Mouse (Mus musculus) olfactory bulb, adult 2 months (tissue): ENCODE results near the gene Gm4871. TPM values are rescaled to one million over a fixed set of nuclear protein-coding genes. Genes with fewer than 3 reads are reported as not detected.
"Not testable (repeated sequence)": the region's sequence is repeated elsewhere in the genome, so short reads cannot be mapped to it uniquely, and the experiment has no call there.

Experiments
- H3K27ac ChIP-seq: fragments of 200-500 bp; 2 replicates; pipeline ENCODE4 v1.5.1; 2012; ENCODE audit warnings: low read depth, low read length; ENCODE audit not compliant: insufficient read depth
- H3K4me1 ChIP-seq: fragments of 200-500 bp; 2 replicates; pipeline ENCODE4 v1.6.1; 2012; ENCODE audit warnings: low read length; ENCODE audit not compliant: control insufficient read depth, insufficient read depth
- H3K4me3 ChIP-seq: fragments of 200-500 bp; 2 replicates; pipeline ENCODE4 v1.5.1; 2012; ENCODE audit warnings: mild to moderate bottlenecking, low read depth, low read length, moderate library complexity; ENCODE audit not compliant: insufficient read depth
- CTCF ChIP-seq: fragments of 200-500 bp; IDR thresholded peaks from 2 replicates; pipeline ENCODE4 v1.5.1; 2012; ENCODE audit warnings: low read depth, mild to moderate bottlenecking, low read length, moderate library complexity; ENCODE audit not compliant: insufficient read depth
- POLR2A ChIP-seq: fragments of 200-500 bp; IDR thresholded peaks from 2 replicates; pipeline ENCODE4 v1.6.1; 2012; ENCODE audit warnings: mild to moderate bottlenecking, low read depth, low read length, moderate library complexity; ENCODE audit not compliant: insufficient read depth
- WGBS: fragments of 180-500 bp; shearing (Covaris S2); methylation state at CpG from one replicate; pipeline ENCODE4 v1.1.7; 2018; 5-methylcytosine and 5-hydroxymethylcytosine counted together
- polyA plus RNA-seq: library from polyadenylated mRNA; stranded (reverse); fragments of >200 nt; gene quantifications from 2 replicates; pipeline ENCODE4 v1.2.4, GENCODE M21; 2012; ENCODE audit warnings: low replicate concordance; ENCODE audit not compliant: missing spikeins, insufficient read depth, insufficient read length

The Gm4871 gene
- polyA plus RNA-seq, 1 experiment: not detected

DNA sequence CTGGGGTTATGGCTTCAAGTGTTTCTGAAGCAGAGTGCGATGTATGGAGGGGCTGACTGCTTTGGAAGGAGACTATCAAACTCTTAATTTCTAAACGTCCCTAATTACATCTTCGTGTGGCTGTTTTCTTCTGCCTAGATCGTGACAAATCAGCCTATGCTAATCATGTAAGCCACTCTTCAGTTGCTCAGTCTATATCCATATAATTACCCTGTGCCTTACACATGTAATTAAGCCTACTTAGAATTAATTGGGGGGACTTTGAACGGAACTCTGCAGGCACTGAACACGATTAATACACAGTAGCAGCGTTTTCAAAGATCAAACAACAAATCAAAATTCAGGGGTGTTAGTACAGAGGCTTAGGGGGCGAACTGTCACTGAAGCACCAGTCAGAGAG is 25.4 kb upstream of the Gm4871 start:
- H3K27ac ChIP-seq: no peak overlapping the region
- 25% methylated on average over 8 of the region's 8 CpGs for WGBS
- TF ChIP-seq CTCF: no peak
- TF ChIP-seq POLR2A: no peak
- H3K4me3 ChIP-seq: no peak overlapping the region
- H3K4me1 ChIP-seq: peaks cover 7% of the 10 kb centered on the region

DNA sequence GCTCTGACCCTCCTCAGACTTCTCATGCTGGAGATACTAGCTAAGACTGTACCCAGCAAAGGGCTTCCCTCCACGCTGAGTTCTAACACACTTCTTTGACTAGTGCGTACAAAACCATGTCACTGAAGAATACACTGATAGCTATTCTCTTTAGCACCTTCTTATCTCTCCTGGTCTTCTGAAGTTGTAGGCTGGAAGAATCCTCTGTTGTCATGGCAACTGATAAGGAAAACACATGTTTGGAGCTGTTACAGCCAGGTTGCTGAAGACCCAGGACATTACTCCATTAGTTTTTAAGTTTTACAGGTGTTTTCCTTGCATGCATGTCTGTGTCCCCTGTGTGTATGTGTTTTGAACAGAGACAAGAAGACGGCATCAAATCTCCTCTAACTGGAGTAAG is 21.6 kb upstream of the Gm4871 start:
- not testable (repeated sequence) for H3K4me1 ChIP-seq, H3K27ac ChIP-seq, H3K4me3 ChIP-seq
- 82% methylated on average over 3 of the region's 3 CpGs for WGBS

DNA sequence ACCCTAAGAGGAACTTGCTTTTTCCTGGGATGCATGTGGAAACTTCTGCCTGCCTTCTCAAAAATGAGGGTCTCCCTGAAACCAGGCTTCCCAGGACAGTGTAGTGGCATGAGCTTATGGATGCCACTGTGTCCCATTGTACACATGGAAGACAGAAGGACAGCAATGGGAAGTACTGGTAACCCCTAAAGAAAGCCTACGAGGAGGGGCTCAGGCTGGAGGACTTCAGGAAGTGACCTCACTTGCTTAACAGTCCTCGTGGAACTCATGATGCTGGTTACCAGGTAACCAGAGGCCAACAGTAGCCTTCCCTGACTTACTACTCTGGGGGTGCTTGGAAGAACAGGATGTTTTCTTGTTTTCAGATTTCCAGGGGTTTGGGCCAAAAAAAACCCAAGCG is 10.1 kb upstream of the Gm4871 start, which contains the start of gene 1700018F24Rik:
Gene 1700018F24Rik (plus strand): TSS at position 301 of the 400 bp plus-strand sequence.
- H3K4me1 ChIP-seq, H3K27ac ChIP-seq, H3K4me3 ChIP-seq: not testable (repeated sequence)
- 83% methylated on average over 3 of the region's 3 CpGs for WGBS

DNA sequence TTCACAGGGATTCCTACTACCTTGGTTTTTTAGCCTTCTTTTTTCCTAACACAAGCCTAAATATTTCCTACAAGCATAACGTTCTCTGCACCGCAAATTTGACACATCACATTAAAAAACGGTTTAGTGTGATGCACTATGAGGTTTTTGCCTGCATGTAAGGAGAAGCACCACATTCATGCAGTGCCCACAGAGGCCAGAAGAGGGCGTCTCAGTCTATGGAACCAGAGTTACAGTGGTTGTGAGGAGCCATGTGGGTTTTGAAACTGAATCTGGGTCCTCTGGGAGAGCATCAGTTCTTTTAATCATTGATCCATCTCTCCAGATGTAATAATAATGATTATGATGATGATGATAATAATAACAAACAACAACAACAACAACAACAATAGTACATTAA is 9.1 kb upstream of the Gm4871 start:
- no peaks in the 10 kb centered on the region for H3K4me1 ChIP-seq
- no peak overlapping the region for H3K27ac ChIP-seq
- H3K4me3 ChIP-seq: no peak overlapping the region
- 49% methylated on average over 4 of the region's 4 CpGs for WGBS
- TF ChIP-seq POLR2A: no peak
- no peak for TF ChIP-seq CTCF

DNA sequence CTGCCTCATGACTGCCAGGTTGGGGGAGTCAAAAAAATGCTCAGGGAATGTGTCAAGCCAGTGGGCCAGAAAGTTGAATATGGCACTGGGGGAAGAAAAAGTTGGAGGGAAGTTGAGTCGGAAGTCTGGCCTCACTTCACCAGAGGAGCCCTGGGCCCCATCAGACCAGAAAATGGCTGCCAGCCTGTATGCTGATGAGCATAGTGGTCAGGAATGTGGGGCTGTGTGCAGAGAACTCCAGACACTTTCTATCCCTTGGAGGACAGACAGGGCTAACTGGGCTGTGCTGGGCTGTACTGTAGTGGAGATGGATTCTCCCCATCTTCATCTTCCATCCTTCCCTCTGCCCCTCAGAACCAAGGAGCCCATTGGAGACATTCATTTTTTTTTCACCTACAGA is 2.1 kb downstream of the Gm4871 start:
- not testable (repeated sequence) for H3K4me1 ChIP-seq, H3K27ac ChIP-seq, H3K4me3 ChIP-seq
- 94% methylated on average over 1 of the region's 1 CpGs for WGBS

DNA sequence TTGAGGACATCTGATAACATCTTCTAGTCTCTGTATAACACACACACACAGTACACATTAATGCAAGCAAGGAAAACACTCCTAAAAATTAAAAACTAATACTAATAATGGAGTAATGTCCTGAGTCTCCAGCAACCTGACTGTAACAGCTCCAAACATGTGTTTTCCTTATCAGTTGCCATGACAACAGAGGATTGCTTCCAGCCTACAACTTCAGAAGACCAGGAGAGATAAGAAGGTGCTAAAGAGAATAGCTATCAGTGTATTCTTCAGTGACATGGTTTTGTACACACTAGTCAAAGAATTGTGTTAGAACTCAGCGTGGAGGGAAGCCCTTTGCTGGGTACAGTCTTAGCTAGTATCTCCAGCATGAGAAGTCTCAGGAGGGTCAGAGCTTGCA is 11.8 kb downstream of the Gm4871 start:
- not testable (repeated sequence) for H3K4me3 ChIP-seq, H3K4me1 ChIP-seq, H3K27ac ChIP-seq
- 53% methylated on average over 1 of the region's 1 CpGs for WGBS

DNA sequence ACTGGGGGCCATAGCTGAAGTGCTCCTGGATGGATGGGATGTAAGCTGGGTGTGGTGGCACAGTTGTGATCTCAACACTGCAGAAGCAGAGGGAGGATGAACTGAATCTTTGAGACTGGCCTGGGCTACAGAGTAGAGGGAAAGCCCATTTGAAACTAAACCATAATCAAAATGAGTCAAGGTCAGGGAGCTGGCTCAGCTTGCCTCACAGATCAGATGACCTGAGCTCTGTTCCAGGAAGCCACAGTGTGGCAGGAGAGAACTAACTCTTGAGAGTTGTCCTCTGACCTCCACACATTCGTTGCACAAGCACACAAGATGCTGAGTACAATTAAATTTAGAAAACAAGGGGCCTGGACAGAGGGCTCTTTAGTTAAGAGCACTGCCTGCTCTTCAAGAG is 12.3 kb downstream of the Gm4871 start:
- H3K4me3 ChIP-seq, H3K4me1 ChIP-seq, H3K27ac ChIP-seq: not testable (repeated sequence)
- 38% methylated on average over 1 of the region's 1 CpGs for WGBS

DNA sequence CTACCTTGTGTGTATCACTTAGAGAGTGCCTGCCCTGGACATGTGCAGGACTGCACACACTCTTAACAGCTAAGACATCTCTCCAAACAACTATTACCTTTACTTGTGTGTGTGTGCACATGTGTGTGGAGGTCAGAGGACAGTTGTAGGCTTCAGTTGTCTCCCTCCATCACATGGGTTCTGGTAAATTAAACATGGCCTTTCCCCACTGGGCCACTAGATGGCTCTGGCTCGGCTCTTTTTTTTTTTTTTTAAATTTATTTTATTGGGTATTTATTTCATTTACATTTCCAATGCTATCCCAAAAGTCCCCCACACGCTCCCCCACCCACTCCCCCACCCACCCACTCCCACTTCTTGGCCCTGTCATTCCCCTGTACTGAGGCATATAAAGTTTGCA is 15.8 kb downstream of the Gm4871 start:
- not testable (repeated sequence) for H3K4me3 ChIP-seq, H3K4me1 ChIP-seq, H3K27ac ChIP-seq
- WGBS: 20% methylated on average over 2 of the region's 2 CpGs

DNA sequence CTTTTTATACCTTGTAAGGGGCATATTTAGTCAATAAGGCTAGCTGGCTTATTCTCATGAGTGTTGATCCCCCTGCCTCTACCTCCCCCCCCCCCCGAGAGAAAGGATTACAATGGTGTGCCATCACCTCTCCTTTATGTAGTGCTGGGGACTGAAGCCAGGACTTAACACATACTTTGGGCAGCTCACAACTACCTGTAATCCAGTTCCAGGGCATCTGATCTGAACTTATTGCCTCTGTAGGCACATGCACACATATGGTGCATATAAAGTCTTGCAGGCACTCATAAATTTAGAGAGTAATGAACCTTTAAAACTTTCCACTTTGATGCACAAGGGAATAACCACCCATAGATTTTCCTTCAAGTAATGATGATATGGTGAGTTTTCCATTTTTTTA is 18.3 kb downstream of the Gm4871 start:
- H3K4me3 ChIP-seq: no peak overlapping the region
- no peak overlapping the region for H3K27ac ChIP-seq
- no peaks in the 10 kb centered on the region for H3K4me1 ChIP-seq
- TF ChIP-seq CTCF (no peak), POLR2A (no peak)
- WGBS: 92% methylated on average over 1 of the region's 1 CpGs

DNA sequence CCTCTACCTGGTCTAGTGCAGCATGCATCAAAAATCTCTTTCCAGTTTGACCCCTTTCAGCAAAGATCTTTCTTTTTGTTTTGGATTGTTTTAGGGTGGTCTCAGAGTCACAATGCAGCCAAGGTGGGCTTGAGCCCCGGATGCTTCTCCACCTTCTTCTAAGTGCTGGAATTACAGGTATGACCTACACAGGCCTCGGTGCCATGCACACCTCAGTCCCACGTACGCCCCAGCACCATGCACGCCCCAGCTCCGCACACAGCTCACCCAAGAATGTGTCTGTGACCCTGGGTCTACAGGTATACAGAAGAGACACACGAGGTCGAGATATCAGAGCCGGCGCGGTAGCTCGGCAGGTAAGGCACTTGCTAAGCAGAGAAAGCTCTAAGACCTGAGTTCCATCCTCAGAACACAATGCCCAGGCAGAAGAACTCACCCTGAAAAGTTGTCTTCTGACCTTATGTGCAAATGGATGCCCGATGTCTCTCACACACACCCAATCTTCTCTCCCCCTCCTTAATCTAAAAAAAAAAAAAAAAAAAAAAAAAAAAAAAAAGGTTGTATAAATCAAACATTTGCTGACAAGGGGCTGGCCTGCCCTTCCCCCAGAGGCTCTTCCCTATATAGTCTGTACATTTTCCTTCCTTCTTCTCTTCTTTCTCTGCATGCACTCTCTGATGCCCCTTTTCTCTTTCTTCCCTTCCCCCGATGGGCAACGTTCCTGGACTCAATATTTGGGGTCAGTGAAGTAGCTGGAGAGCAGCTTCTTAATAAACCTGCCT is 23.5 kb downstream of the Gm4871 start:
- TF ChIP-seq CTCF: no peak
- TF ChIP-seq POLR2A: no peak
- 92% methylated on average over 15 of the region's 15 CpGs for WGBS
- Histone ChIP-seq H3K27ac (no peak overlapping the region), H3K4me1 (no peaks in the 10 kb centered on the region), H3K4me3 (no peak overlapping the region)

DNA sequence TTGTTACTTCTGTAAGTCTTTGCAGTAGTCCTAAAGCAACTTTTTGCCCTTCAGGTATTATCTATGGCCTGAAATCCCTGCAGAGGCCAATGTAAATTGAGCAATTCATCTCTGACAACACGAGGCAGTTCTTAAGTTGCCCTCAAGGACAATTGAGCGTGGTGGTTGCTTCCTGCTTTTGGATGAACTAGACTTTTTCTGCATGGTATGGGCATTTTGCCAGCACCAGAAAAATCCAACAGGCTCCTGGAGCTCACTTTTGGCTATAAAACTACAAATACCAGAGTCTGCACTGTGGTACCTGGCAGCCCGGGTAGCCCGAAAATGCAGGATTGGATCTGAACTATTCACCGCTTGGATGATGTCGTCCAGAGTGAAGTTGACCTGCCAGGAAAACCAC is 27.0 kb downstream of the Gm4871 start:
- 87% methylated on average over 6 of the region's 6 CpGs for WGBS
- H3K4me1 ChIP-seq: no peaks in the 10 kb centered on the region
- TF ChIP-seq POLR2A (no peak), CTCF (no peak)
- no peak overlapping the region for H3K4me3 ChIP-seq
- H3K27ac ChIP-seq: no peak overlapping the region
